Mouse (Mus musculus) ES-Bruce4 (cell line): Measurements from ENCODE around the gene Gm29609.

Source experiments
- CTCF ChIP-seq: IDR thresholded peaks from one replicate; pipeline ENCODE4 v1.8.1; 2011; ENCODE audit warnings: low read depth, low read length
- POLR2A ChIP-seq: IDR thresholded peaks from one replicate; pipeline ENCODE4 v1.8.1; 2011; ENCODE audit warnings: low read length; ENCODE audit not compliant: insufficient read depth

- TF ChIP-seq CTCF (no peak), POLR2A (no peak)
Observed at GRCm38 (mm10) chr5:31137658-31138057, 42.1 kb downstream of the Gm29609 start.
